ENCODE assay signal across 8 mouse cellular contexts in genomic region chr19:8941136-8941514, GRCm38 (mm10). TPM values are rescaled to one million over a fixed set of nuclear protein-coding genes. Genes with fewer than 3 reads are reported as not detected.
A peak's percentile ranks its signal among the peaks of the same experiment; 100 is the strongest.
DNase-seq lines count a peak whose midpoint lies in the region; ATAC-seq and TF ChIP-seq lines count a peak whose summit lies in the region.

No protein-coding gene starts in this region.

- no peaks in the 10 kb centered on the region for H3K27me3 ChIP-seq in heart, embryonic 11.5 days (ENCODE audit: control insufficient read depth, insufficient read depth, low read length)
- H3K27me3 ChIP-seq in CH12.LX (replicated peaks): no peaks in the 10 kb centered on the region
- H3K27me3 ChIP-seq in forebrain, embryonic 13.5 days: no peaks in the 10 kb centered on the region
- no peaks in the 10 kb centered on the region for H3K27me3 ChIP-seq in liver, embryonic 14.5 days (ENCODE audit: control insufficient read depth, insufficient read depth, low read length)

- no peak for TF ChIP-seq CTCF in CH12.LX (conservative IDR thresholded peaks at IDR 0.05 in 1 of 2, IDR thresholded peaks at IDR 0.05 in 1 of 2; ENCODE audit: low read depth in 2 of 2, low read length in 2 of 2)
- no peak for TF ChIP-seq CTCF in liver, embryonic 14.5 days (IDR thresholded peaks at IDR 0.05; ENCODE audit: low read depth)

- peaks cover 13% of the 10 kb centered on the region; the same call in 1 of the 2 replicates for H3K36me3 ChIP-seq in heart, embryonic 11.5 days (ENCODE audit: control insufficient read depth, insufficient read depth, low read length)
- peaks cover 57 to 75% of the 10 kb centered on the region in 2 experiments for H3K36me3 ChIP-seq in CH12.LX (replicated peaks in 1 of 2; ENCODE audit: control insufficient read depth in 1 of 2, insufficient read depth in 1 of 2, low read length in 1 of 2)
- H3K36me3 ChIP-seq in forebrain, embryonic 13.5 days (ENCODE audit: poor library complexity, severe bottlenecking): peaks cover 32% of the 10 kb centered on the region
- H3K36me3 ChIP-seq in liver, embryonic 14.5 days (replicated peaks; ENCODE audit: control insufficient read depth, insufficient read depth, low read depth): peaks cover 22% of the 10 kb centered on the region

- in situ Hi-C loops in CH12.LX (cut with MboI; ENCODE audit: low pct_ligation_motif_present, low pct_unique_long_range_greater_than_20kb, low sequenced_read_pairs): no loop called here

- ATAC-seq in heart, embryonic 11.5 days (replicated peaks; ENCODE audit: insufficient number of reproducible peaks, low FRiP score, low TSS enrichment): 0 out of 2 replicates have a peak, but pooled peaks have one; percentile 15
- ATAC-seq in forebrain, embryonic 13.5 days: peak; percentile 16; the same call in 1 of the 2 replicates
- peak; percentile 1; the same call in 1 of the 2 replicates for ATAC-seq in liver, embryonic 14.5 days (ENCODE audit: insufficient read depth)

- H3K9me3 ChIP-seq in heart, embryonic 11.5 days (replicated peaks; ENCODE audit: control insufficient read depth, low read length): no peaks in the 10 kb centered on the region
- H3K9me3 ChIP-seq in CH12.LX (replicated peaks; ENCODE audit: low read length): no peaks in the 10 kb centered on the region
- no peaks in the 10 kb centered on the region for H3K9me3 ChIP-seq in forebrain, embryonic 13.5 days (replicated peaks)
- H3K9me3 ChIP-seq in liver, embryonic 14.5 days (ENCODE audit: control insufficient read depth, low read length): no peaks in the 10 kb centered on the region

- peak overlapping the region; percentile 6; the same call in 1 of the 2 replicates for H3K27ac ChIP-seq in heart, embryonic 11.5 days (ENCODE audit: low read depth, low read length)
- peak overlapping the region; percentile 99 for H3K27ac ChIP-seq in CH12.LX (ENCODE audit: insufficient read depth, low read depth)
- peak overlapping the region; percentile 97 for H3K27ac ChIP-seq in forebrain, embryonic 13.5 days
- H3K27ac ChIP-seq in liver, embryonic 14.5 days: peak overlapping the region; percentile 93

- WGBS in heart, embryonic 11.5 days (ENCODE audit: insufficient replicate concordance): 36% methylated on average over 10 of the region's 10 CpGs
- 32% methylated on average over 10 of the region's 10 CpGs for WGBS in forebrain, embryonic 13.5 days
- 44% methylated on average over 10 of the region's 10 CpGs for WGBS in liver, embryonic 14.5 days (ENCODE audit: insufficient replicate concordance)

- H3K9ac ChIP-seq in heart, embryonic 11.5 days (ENCODE audit: low read depth, low read length): peak overlapping the region; percentile 99
- peak overlapping the region; percentile 72 for H3K9ac ChIP-seq in CH12.LX (ENCODE audit: insufficient read depth, low read depth)
- H3K9ac ChIP-seq in forebrain, embryonic 13.5 days: peak overlapping the region; percentile 99
- H3K9ac ChIP-seq in liver, embryonic 14.5 days (replicated peaks): peak overlapping the region; percentile 88

- TF ChIP-seq RAD21 in CH12.LX (IDR thresholded peaks at IDR 0.05; ENCODE audit: low read depth, low read length): no peak

- no peak for TF ChIP-seq POLR2A in CH12.LX (IDR thresholded peaks at IDR 0.05; ENCODE audit: low read depth, low read length)

- DNase-seq in heart, postnatal 10 days: no peak
- peak; percentile 21 for DNase-seq in CH12.LX (ENCODE audit: extremely low read depth)
- no peak for DNase-seq in liver, embryonic 14.5 days (ENCODE audit: low read depth in 3 of 3, low spot score in 3 of 3)
- no peak for DNase-seq in frontal cortex, postnatal 36 days (ENCODE audit: low spot score in 2 of 2)
- DNase-seq in retina, postnatal 1 day: no peak
- DNase-seq in cerebellum, postnatal 36 days: no peak

- H3K4me2 ChIP-seq in heart, embryonic 11.5 days: peak overlapping the region; percentile 83
- H3K4me2 ChIP-seq in CH12.LX (ENCODE audit: insufficient read depth, low read depth, poor library complexity, severe bottlenecking): peak overlapping the region; percentile 88
- peak overlapping the region; percentile 72 for H3K4me2 ChIP-seq in forebrain, embryonic 13.5 days
- H3K4me2 ChIP-seq in liver, embryonic 14.5 days (ENCODE audit: low read depth): peak overlapping the region; percentile 78

- intact Hi-C loops in heart, postnatal 10 days (cut with DNase I): no loop called here

- TF ChIP-seq EP300 in CH12.LX (IDR thresholded peaks at IDR 0.05; ENCODE audit: low read length): no peak
- TF ChIP-seq EP300 in liver, embryonic 14.5 days (IDR thresholded peaks at IDR 0.05; ENCODE audit: low read depth): no peak

- peak overlapping the region; percentile 95 for H3K4me3 ChIP-seq in heart, embryonic 11.5 days (ENCODE audit: low read depth, low read length)
- peak overlapping the region in 2 of 3 experiments; percentile 45 to 95 for H3K4me3 ChIP-seq in CH12.LX (replicated peaks in 1 of 3; ENCODE audit: low read depth in 2 of 3, low read length in 2 of 3, poor library complexity in 1 of 3)
- H3K4me3 ChIP-seq in forebrain, embryonic 13.5 days: peak overlapping the region; percentile 85
- peak overlapping the region; percentile 19 to 88; a peak in 3 of 4 replicates for H3K4me3 ChIP-seq in liver, embryonic 14.5 days (ENCODE audit: insufficient read depth in 1 of 2, low read depth in 2 of 2, low read length in 2 of 2)

- peaks cover 39% of the 10 kb centered on the region for H3K79me2 ChIP-seq in CH12.LX (replicated peaks; ENCODE audit: control insufficient read depth, extremely low read depth, insufficient read depth, poor library complexity, severe bottlenecking)

- dilution Hi-C loops in CH12.LX (cut with MboI; ENCODE audit: extremely low pct_ligation_motif_present, extremely low pct_unique_long_range_greater_than_20kb, low sequenced_read_pairs): no loop called here

- H3K4me1 ChIP-seq in heart, embryonic 11.5 days (ENCODE audit: control insufficient read depth, insufficient read depth, low read length): peaks cover 19% of the 10 kb centered on the region
- H3K4me1 ChIP-seq in CH12.LX (ENCODE audit: control insufficient read depth in 1 of 2, insufficient read depth in 2 of 2): peaks cover 16 to 48% of the 10 kb centered on the region in 2 experiments
- peaks cover 35% of the 10 kb centered on the region for H3K4me1 ChIP-seq in forebrain, embryonic 13.5 days
- peaks cover 22 to 25% of the 10 kb centered on the region in 2 experiments for H3K4me1 ChIP-seq in liver, embryonic 14.5 days (replicated peaks; ENCODE audit: control insufficient read depth in 2 of 2, insufficient read depth in 2 of 2, low read length in 1 of 2)

TF ChIP-seq in CH12.LX, 34 proteins besides CTCF, POLR2A, EP300 and RAD21 (continues in another document):
- TF ChIP-seq ZKSCAN1 (IDR thresholded peaks at IDR 0.05; ENCODE audit: borderline replicate concordance, low read depth, low read length) (no peak), MXI1 (IDR thresholded peaks at IDR 0.05; ENCODE audit: low read depth, low read length) (0 out of 2 replicates have a peak, but pooled peaks have one; percentile 9)

RNA-seq across cellular contexts. Expression of gene Mta2, which starts 0.6 kb away (rescaled TPM):
- polyA plus RNA-seq in heart, embryonic 11.5 days (2014; fragmentation: Nextera tagmentation; extraction: Ambion mirVana): 30.0 and 39.9 TPM in 2 replicates
- total RNA-seq in heart, postnatal 10 days (2021): 10 to 100 TPM; 54.4 to 59.5 TPM
- total RNA-seq in CH12.LX (2012; rRNA removed) (131 and 158 TPM in 2 replicates), CH12.LX (2014; rRNA removed) (115 and 117 TPM in 2 replicates)
- 149 and 162 TPM in 2 replicates for polyA plus RNA-seq in CH12.LX (2012; ENCODE audit: insufficient read length, low read depth)
- 178 and 180 TPM in 2 replicates for polyA plus RNA-seq in forebrain, embryonic 13.5 days (2015; fragmentation: Nextera tagmentation; extraction: Ambion mirVana)
- 18.9 and 23.0 TPM in 2 replicates for polyA plus RNA-seq in liver, embryonic 14.5 days (2012; rRNA removed)
- 18.5 and 22.8 TPM in 2 replicates for polyA plus RNA-seq in liver, embryonic 14.5 days (2014; fragmentation: Nextera tagmentation; extraction: Ambion mirVana)

RNA-seq across cellular contexts. Expression of gene Eml3, which starts 11.8 kb away (rescaled TPM):
- 8.1 and 8.5 TPM in 2 replicates for polyA plus RNA-seq in heart, embryonic 11.5 days (2014; fragmentation: Nextera tagmentation; extraction: Ambion mirVana)
- total RNA-seq in heart, postnatal 10 days (2021): 10 to 100 TPM; 16.7 to 18.7 TPM
- total RNA-seq in CH12.LX (2012; rRNA removed) (33.3 and 33.6 TPM in 2 replicates), CH12.LX (2014; rRNA removed) (18.7 and 20.4 TPM in 2 replicates)
- polyA plus RNA-seq in CH12.LX (2012; ENCODE audit: insufficient read length, low read depth): 35.2 and 37.3 TPM in 2 replicates
- polyA plus RNA-seq in forebrain, embryonic 13.5 days (2015; fragmentation: Nextera tagmentation; extraction: Ambion mirVana): 8.9 and 9.6 TPM in 2 replicates
- polyA plus RNA-seq in liver, embryonic 14.5 days (2012; rRNA removed): 10.9 and 11.0 TPM in 2 replicates
- polyA plus RNA-seq in liver, embryonic 14.5 days (2014; fragmentation: Nextera tagmentation; extraction: Ambion mirVana): 5.6 and 7.8 TPM in 2 replicates

RNA-seq across cellular contexts. Expression of gene Rom1, which starts 12.0 kb away (rescaled TPM):
- polyA plus RNA-seq in heart, embryonic 11.5 days (2014; fragmentation: Nextera tagmentation; extraction: Ambion mirVana): 1.2 and 1.7 TPM in 2 replicates
- total RNA-seq in heart, postnatal 10 days (2021): 1 to 10 TPM; 6.5 to 7.1 TPM
- 5.5 and 5.6 TPM in 2 replicates for total RNA-seq in CH12.LX (2012; rRNA removed)
- 4.2 and 4.7 TPM in 2 replicates for total RNA-seq in CH12.LX (2014; rRNA removed)
- polyA plus RNA-seq in CH12.LX (2012; ENCODE audit: insufficient read length, low read depth): 4.8 and 4.9 TPM in 2 replicates
- polyA plus RNA-seq in forebrain, embryonic 13.5 days (2015; fragmentation: Nextera tagmentation; extraction: Ambion mirVana): 1.2 and 1.3 TPM in 2 replicates
- 2.6 and 2.8 TPM in 2 replicates for polyA plus RNA-seq in liver, embryonic 14.5 days (2012; rRNA removed)
- 1.4 and 1.8 TPM in 2 replicates for polyA plus RNA-seq in liver, embryonic 14.5 days (2014; fragmentation: Nextera tagmentation; extraction: Ambion mirVana)

RNA-seq across cellular contexts. Expression of gene Tut1, which starts 12.5 kb away (rescaled TPM):
- 17.1 and 19.8 TPM in 2 replicates for polyA plus RNA-seq in heart, embryonic 11.5 days (2014; fragmentation: Nextera tagmentation; extraction: Ambion mirVana)
- total RNA-seq in heart, postnatal 10 days (2021): 10 to 100 TPM in 1 of 2 experiments, 1 to 10 TPM in 1; 8.5 to 10.4 TPM
- total RNA-seq in CH12.LX (2012; rRNA removed) (47.7 and 49.1 TPM in 2 replicates), CH12.LX (2014; rRNA removed) (40.4 and 41.8 TPM in 2 replicates)
- polyA plus RNA-seq in CH12.LX (2012; ENCODE audit: insufficient read length, low read depth): 52.9 and 54.9 TPM in 2 replicates
- polyA plus RNA-seq in forebrain, embryonic 13.5 days (2015; fragmentation: Nextera tagmentation; extraction: Ambion mirVana): 35.3 and 36.7 TPM in 2 replicates
- 9.3 and 9.5 TPM in 2 replicates for polyA plus RNA-seq in liver, embryonic 14.5 days (2012; rRNA removed)
- 10.0 and 11.5 TPM in 2 replicates for polyA plus RNA-seq in liver, embryonic 14.5 days (2014; fragmentation: Nextera tagmentation; extraction: Ambion mirVana)

RNA-seq across cellular contexts. Expression of gene B3gat3, which starts 21.0 kb away (rescaled TPM):
- 33.2 and 35.9 TPM in 2 replicates for polyA plus RNA-seq in heart, embryonic 11.5 days (2014; fragmentation: Nextera tagmentation; extraction: Ambion mirVana)
- total RNA-seq in heart, postnatal 10 days (2021): 10 to 100 TPM; 38.7 to 41.8 TPM
- total RNA-seq in CH12.LX (2012; rRNA removed) (49.9 and 54.8 TPM in 2 replicates), CH12.LX (2014; rRNA removed) (17.8 and 18.6 TPM in 2 replicates)
- polyA plus RNA-seq in CH12.LX (2012; ENCODE audit: insufficient read length, low read depth): 31.0 and 33.0 TPM in 2 replicates
- polyA plus RNA-seq in forebrain, embryonic 13.5 days (2015; fragmentation: Nextera tagmentation; extraction: Ambion mirVana): 66.4 and 69.5 TPM in 2 replicates
- 23.1 and 26.6 TPM in 2 replicates for polyA plus RNA-seq in liver, embryonic 14.5 days (2012; rRNA removed)
- polyA plus RNA-seq in liver, embryonic 14.5 days (2014; fragmentation: Nextera tagmentation; extraction: Ambion mirVana): 15.4 and 15.8 TPM in 2 replicates

Comparison
In these comparisons a context has a peak if more than half of its experiments do, and no peak if none do; other contexts are left out.
1. H3K27ac ChIP-seq: peak in every context shown above with its lines; median percentile 99 in CH12.LX; 97 in forebrain, embryonic 13.5 days; 93 in liver, embryonic 14.5 days; 6 in heart, embryonic 11.5 days.